Mouse (Mus musculus): ENCODE measurements around the gene Msmp.

DNA sequence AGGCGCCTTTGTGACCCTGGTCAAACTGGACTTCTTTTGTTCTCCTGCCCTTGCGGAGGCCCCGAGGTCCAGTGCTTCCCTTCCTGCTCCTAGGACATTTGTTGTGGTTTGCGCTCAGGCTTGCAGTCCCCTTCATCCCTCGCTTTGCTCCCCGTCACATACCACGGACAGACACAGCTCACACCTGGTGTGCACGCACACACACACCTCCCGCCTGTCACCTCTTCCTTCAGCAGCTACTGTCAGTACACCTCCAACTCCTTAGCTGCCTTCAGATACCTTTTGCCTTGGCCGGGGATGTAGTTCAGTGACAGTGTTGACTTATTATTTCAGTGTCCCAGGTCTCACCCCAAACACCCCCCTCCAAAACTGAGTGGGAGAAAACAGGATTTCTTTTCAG is 1.4 kb upstream of the Msmp start:
- TF ChIP-seq CTCF (IDR thresholded peaks at IDR 0.05; ENCODE audit: low read depth, low read length) = no peak
- no peak for TF ChIP-seq POLR2A (IDR thresholded peaks at IDR 0.05; ENCODE audit: insufficient read depth, low read length)
